Mouse (Mus musculus) lung, postnatal 0 days (tissue): ENCODE measurements around the gene Map3k15. TPM values are rescaled to one million over a fixed set of nuclear protein-coding genes. Genes with fewer than 3 reads are reported as not detected.

Experiments
- ATAC-seq: fragments of 200-750 bp; cut with Nextera tagmentation; 2 replicates; pipeline ENCODE4 v1.8.0; 2017; ENCODE audit warnings: moderate library complexity
- DNase-seq: peaks from one replicate; pipeline ENCODE4 v3.0.0-alpha.2; 2016; ENCODE audit warnings: low spot score
- H3K27ac ChIP-seq: fragments of 300-500 bp; sonication (generic); 2 replicates; pipeline ENCODE4 v1.5.1; 2014; ENCODE audit warnings: antibody characterized with exemption, mild to moderate bottlenecking, low read length, mixed read lengths
- H3K27me3 ChIP-seq: fragments of 300-500 bp; sonication (generic); replicated peaks from 2 replicates; pipeline ENCODE4 v1.6.1; 2014; ENCODE audit warnings: low read length, mixed read lengths; ENCODE audit not compliant: insufficient read depth
- H3K36me3 ChIP-seq: fragments of 300-500 bp; sonication (generic); 2 replicates; pipeline ENCODE4 v1.6.1; 2014; ENCODE audit warnings: low read length, mixed read lengths; ENCODE audit not compliant: insufficient read depth
- H3K4me1 ChIP-seq: fragments of 300-500 bp; sonication (generic); 2 replicates; pipeline ENCODE4 v1.6.1; 2014; ENCODE audit warnings: antibody characterized with exemption, low read depth, low read length, mixed read lengths; ENCODE audit not compliant: insufficient read depth
- H3K4me2 ChIP-seq: fragments of 300-500 bp; sonication (generic); replicated peaks from 2 replicates; pipeline ENCODE4 v1.6.1; 2014; ENCODE audit warnings: low read depth, mild to moderate bottlenecking, low read length, moderate library complexity, mixed read lengths
- H3K4me3 ChIP-seq: fragments of 300-500 bp; sonication (generic); 2 replicates; pipeline ENCODE4 v1.5.1; 2014; ENCODE audit warnings: low read depth, low read length
- H3K9ac ChIP-seq: fragments of 300-500 bp; sonication (generic); replicated peaks from 2 replicates; pipeline ENCODE4 v1.6.1; 2014; ENCODE audit warnings: low read depth, mild to moderate bottlenecking
- H3K9me3 ChIP-seq: fragments of 300-500 bp; sonication (generic); 2 replicates; pipeline ENCODE4 v1.6.1; 2016; ENCODE audit warnings: low read length, mixed read lengths
- CTCF ChIP-seq: IDR thresholded peaks from 2 replicates; pipeline ENCODE4 v1.5.1; 2016; ENCODE audit warnings: antibody characterized with exemption, mild to moderate bottlenecking
- EP300 ChIP-seq: IDR thresholded peaks from 2 replicates; pipeline ENCODE4 v1.6.1; 2016; ENCODE audit warnings: antibody characterized with exemption, mild to moderate bottlenecking, control low read depth
- WGBS: fragments of 180-500 bp; shearing (Covaris S2); extraction: QIAGEN DNeasy Blood & Tissue Kit; methylation state at CpG from one replicate; pipeline ENCODE4 v1.1.7; 2014; 5-methylcytosine and 5-hydroxymethylcytosine counted together
- polyA plus RNA-seq: library from polyadenylated mRNA; unstranded; fragments of >200 nt; fragmentation: Nextera tagmentation; extraction: Ambion mirVana; gene quantifications from 2 replicates; pipeline ENCODE4 v1.2.1, GENCODE M21; 2015

The Map3k15 gene
- polyA plus RNA-seq, 1 experiment from 2014 or later: 1.0 TPM

DNA sequence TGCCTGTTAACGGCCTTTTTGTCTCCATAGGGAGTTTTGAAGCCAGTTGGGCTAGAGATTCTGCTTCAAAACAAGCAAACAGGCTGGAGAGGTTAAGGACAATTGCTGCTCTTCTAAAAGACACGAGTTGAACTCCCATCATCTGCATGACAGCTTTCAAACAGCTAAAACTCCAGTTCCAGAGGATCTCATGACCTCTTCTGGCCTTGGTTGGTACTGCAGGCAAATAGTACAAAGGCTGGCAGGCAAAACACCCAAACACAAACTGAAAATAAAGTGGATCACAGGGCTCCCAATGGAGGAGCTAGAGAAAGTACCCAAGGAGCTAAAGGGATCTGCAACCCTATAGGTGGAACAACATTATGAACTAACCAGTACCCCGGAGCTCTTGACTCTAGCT lies 181.9 kb downstream of the Map3k15 start:
- no peak for ATAC-seq
- peak; percentile 46 for DNase-seq
- Histone ChIP-seq H3K4me2 (no peak overlapping the region), H3K9ac (no peak overlapping the region), H3K9me3 (no peaks in the 10 kb centered on the region), H3K4me3 (no peak overlapping the region), H3K27me3 (no peaks in the 10 kb centered on the region), H3K27ac (no peak overlapping the region), H3K36me3 (no peaks in the 10 kb centered on the region), H3K4me1 (no peaks in the 10 kb centered on the region)
- WGBS: 11% methylated on average over 2 of the region's 3 CpGs
- TF ChIP-seq EP300 (no peak), CTCF (peak; percentile 77)

Other genes starting within 250 kb of the Map3k15 start
- 96.0 and 103 TPM in 2 replicates for gene Pdha1, start 150.0 kb downstream of the Map3k15 start, polyA plus RNA-seq